In the genomic region with DNA sequence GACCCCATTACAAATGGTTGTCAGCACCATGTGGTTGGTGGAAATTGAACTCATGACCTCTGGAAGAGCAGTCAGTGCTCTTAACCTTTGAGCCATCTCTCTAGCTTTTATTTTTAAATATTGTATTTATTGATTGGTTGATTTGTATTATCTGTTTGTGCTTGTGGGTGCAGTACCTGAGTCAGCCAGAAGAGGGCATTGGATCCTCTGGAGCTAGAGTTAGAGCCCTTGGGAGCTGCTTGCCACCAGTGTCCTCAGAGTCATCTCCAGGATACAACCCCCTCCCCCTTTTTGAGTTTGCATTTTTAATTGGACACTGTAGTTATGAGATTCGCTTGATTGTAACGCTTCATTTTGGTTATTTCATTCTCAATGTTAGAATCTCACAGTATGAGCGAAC, we compare ENCODE assay signal across 9 mouse cellular contexts. TPM values are rescaled to one million over a fixed set of nuclear protein-coding genes. Genes with fewer than 3 reads are reported as not detected.
DNase-seq lines count a peak whose midpoint lies in the region; ATAC-seq and TF ChIP-seq lines count a peak whose summit lies in the region.
"Had no signal": no experiment of that assay in that cellular context is flagged by ENCODE, and none has a peak within 500 bp of the region (broad histone marks: within the 10 kb centered on the region; RNA-seq: fewer than 3 reads in every experiment).

No protein-coding gene starts in this region.

- H3K27ac ChIP-seq in intestine, postnatal 0 days (ENCODE audit: low read depth, low read length): no peak overlapping the region
- no peak overlapping the region for H3K27ac ChIP-seq in intestine, embryonic 15.5 days
- H3K27ac ChIP-seq in liver, postnatal 0 days (ENCODE audit: low read depth): no peak overlapping the region
- H3K27ac ChIP-seq: heart, embryonic 15.5 days had no signal

- H3K4me2 ChIP-seq in intestine, postnatal 0 days (replicated peaks; ENCODE audit: low read depth): no peak overlapping the region
- H3K4me2 ChIP-seq in intestine, embryonic 15.5 days (replicated peaks): no peak overlapping the region
- no peak overlapping the region for H3K4me2 ChIP-seq in liver, postnatal 0 days (ENCODE audit: low read depth, low read length)
- H3K4me2 ChIP-seq: heart, embryonic 15.5 days had no signal

- H3K27me3 ChIP-seq in intestine, postnatal 0 days (replicated peaks; ENCODE audit: control insufficient read depth, insufficient read depth, low read length): no peaks in the 10 kb centered on the region
- no peaks in the 10 kb centered on the region for H3K27me3 ChIP-seq in intestine, embryonic 15.5 days (replicated peaks)
- no peaks in the 10 kb centered on the region for H3K27me3 ChIP-seq in liver, postnatal 0 days (ENCODE audit: insufficient read depth, low read length)
- H3K27me3 ChIP-seq: heart, embryonic 15.5 days had no signal

- ATAC-seq in intestine, postnatal 0 days: no peak
- no peak for ATAC-seq in intestine, embryonic 15.5 days
- ATAC-seq in liver, postnatal 0 days: no peak

- H3K36me3 ChIP-seq in intestine, postnatal 0 days (ENCODE audit: control insufficient read depth, insufficient read depth): no peaks in the 10 kb centered on the region
- H3K36me3 ChIP-seq in intestine, embryonic 15.5 days: no peaks in the 10 kb centered on the region
- no peaks in the 10 kb centered on the region for H3K36me3 ChIP-seq in liver, postnatal 0 days (replicated peaks; ENCODE audit: insufficient read depth, low read length)
- H3K36me3 ChIP-seq: heart, embryonic 15.5 days had no signal

- peak; percentile 37 to 75 for DNase-seq in adrenal gland, adult (ENCODE audit: inconsistent age in 2 of 2, low spot score in 1 of 2)
- DNase-seq in adrenal gland, adult 2 months: no peak
- DNase-seq in 3T3-L1 (ENCODE audit: low read depth, low spot score): peak; percentile 32
- DNase-seq in c-Kit-positive CD71-positive TER-119-negative erythroid progenitor cells, embryonic 14.5 days (ENCODE audit: low read depth): peak; percentile 36
- DNase-seq in liver, postnatal 0 days: peak; percentile 67
- DNase-seq in spleen, postnatal 4 days (ENCODE audit: low spot score in 2 of 2): peak; percentile 47 to 85

- no peak overlapping the region for H3K9ac ChIP-seq in intestine, postnatal 0 days (ENCODE audit: low read depth, low read length)
- H3K9ac ChIP-seq in intestine, embryonic 15.5 days: no peak overlapping the region
- H3K9ac ChIP-seq in liver, postnatal 0 days (replicated peaks): no peak overlapping the region
- H3K9ac ChIP-seq: heart, embryonic 15.5 days had no signal

- 92% methylated on average over 3 of the region's 3 CpGs for WGBS in intestine, postnatal 0 days
- 85% methylated on average over 3 of the region's 3 CpGs for WGBS in intestine, embryonic 15.5 days
- 86% methylated on average over 3 of the region's 3 CpGs for WGBS in liver, postnatal 0 days (ENCODE audit: insufficient replicate concordance)

- H3K9me3 ChIP-seq in intestine, postnatal 0 days (ENCODE audit: control insufficient read depth): no peaks in the 10 kb centered on the region
- H3K9me3 ChIP-seq in intestine, embryonic 15.5 days: no peaks in the 10 kb centered on the region
- no peaks in the 10 kb centered on the region for H3K9me3 ChIP-seq in liver, postnatal 0 days (ENCODE audit: low read length)
- H3K9me3 ChIP-seq: heart, embryonic 15.5 days had no signal

- no peaks in the 10 kb centered on the region for H3K4me1 ChIP-seq in intestine, postnatal 0 days (replicated peaks; ENCODE audit: control insufficient read depth, insufficient read depth, low read length)
- H3K4me1 ChIP-seq in intestine, embryonic 15.5 days (replicated peaks): no peaks in the 10 kb centered on the region
- no peaks in the 10 kb centered on the region for H3K4me1 ChIP-seq in liver, postnatal 0 days (ENCODE audit: insufficient read depth)
- H3K4me1 ChIP-seq: heart, embryonic 15.5 days had no signal

- TF ChIP-seq EP300 in liver, postnatal 0 days (IDR thresholded peaks at IDR 0.05; ENCODE audit: low read depth): no peak

- H3K4me3 ChIP-seq in intestine, postnatal 0 days (ENCODE audit: low read depth, low read length): no peak overlapping the region
- H3K4me3 ChIP-seq in intestine, embryonic 15.5 days (replicated peaks): no peak overlapping the region
- H3K4me3 ChIP-seq in liver, postnatal 0 days (ENCODE audit: low read depth, low read length): no peak overlapping the region
- H3K4me3 ChIP-seq: heart, embryonic 15.5 days had no signal

- peak; percentile 74 for TF ChIP-seq CTCF in intestine, postnatal 0 days (IDR thresholded peaks at IDR 0.05; ENCODE audit: low read depth)
- peak; percentile 75 for TF ChIP-seq CTCF in liver, postnatal 0 days (IDR thresholded peaks at IDR 0.05; ENCODE audit: low read depth)

RNA-seq across cellular contexts. Expression of gene Znrf3, which starts 24.4 kb away (rescaled TPM):
- 10 to 100 TPM; 21.8 to 27.9 TPM for total RNA-seq in adrenal gland, adult 2 months (2021)
- 11.9 and 15.7 TPM in 2 replicates for polyA plus RNA-seq in adrenal gland, adult 2 months (2012; rRNA removed)
- 3.2 and 3.5 TPM in 2 replicates for polyA plus RNA-seq in intestine, postnatal 0 days (2015; fragmentation: Nextera tagmentation; extraction: Ambion mirVana)
- polyA plus RNA-seq in intestine, embryonic 15.5 days (2015; fragmentation: Nextera tagmentation; extraction: Ambion mirVana): 9.0 and 9.6 TPM in 2 replicates
- polyA plus RNA-seq in liver, postnatal 0 days (2015; fragmentation: Nextera tagmentation; extraction: Ambion mirVana): 3.9 and 4.5 TPM in 2 replicates

RNA-seq across cellular contexts. Expression of gene Xbp1, which starts 51.4 kb away (rescaled TPM):
- 100 to 1,000 TPM; 156 to 162 TPM for total RNA-seq in adrenal gland, adult 2 months (2021)
- 95.7 and 129 TPM in 2 replicates for polyA plus RNA-seq in adrenal gland, adult 2 months (2012; rRNA removed)
- 141 and 150 TPM in 2 replicates for polyA plus RNA-seq in intestine, postnatal 0 days (2015; fragmentation: Nextera tagmentation; extraction: Ambion mirVana)
- 237 and 255 TPM in 2 replicates for polyA plus RNA-seq in intestine, embryonic 15.5 days (2015; fragmentation: Nextera tagmentation; extraction: Ambion mirVana)
- 119 and 137 TPM in 2 replicates for polyA plus RNA-seq in liver, postnatal 0 days (2015; fragmentation: Nextera tagmentation; extraction: Ambion mirVana)
